Mouse (Mus musculus): ENCODE data around the gene Tmem102. TPM values are rescaled to one million over a fixed set of nuclear protein-coding genes. Genes with fewer than 3 reads are reported as not detected.

Gene Tmem102
- total and polyA plus RNA-seq, 3 experiments = 0.08 TPM; not detected in 2

DNA sequence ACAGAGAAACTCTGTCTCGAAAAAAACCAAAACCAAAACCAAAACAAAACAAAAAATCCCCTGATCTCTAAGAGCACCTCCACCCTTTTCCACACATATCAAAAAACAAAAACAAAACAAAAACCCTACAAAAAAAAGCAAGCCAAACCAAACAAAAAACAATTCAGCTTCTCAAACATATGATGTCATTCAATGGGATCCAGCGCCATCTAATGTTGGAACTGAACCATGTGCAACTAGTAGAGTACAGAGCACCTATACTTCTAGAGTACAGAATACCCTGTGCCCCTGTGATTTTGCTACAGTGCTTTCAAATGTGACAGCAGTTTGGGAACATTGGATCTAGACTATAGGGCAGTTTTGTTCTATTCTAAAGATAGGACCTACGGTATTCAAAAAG, 50.7 kb downstream of the Tmem102 start:
- peaks cover 79% of the 10 kb centered on the region for H3K79me2 ChIP-seq (replicated peaks; ENCODE audit: control insufficient read depth, extremely low read depth, insufficient read depth, poor library complexity, severe bottlenecking)
- H3K27me3 ChIP-seq (replicated peaks) = no peaks in the 10 kb centered on the region

DNA sequence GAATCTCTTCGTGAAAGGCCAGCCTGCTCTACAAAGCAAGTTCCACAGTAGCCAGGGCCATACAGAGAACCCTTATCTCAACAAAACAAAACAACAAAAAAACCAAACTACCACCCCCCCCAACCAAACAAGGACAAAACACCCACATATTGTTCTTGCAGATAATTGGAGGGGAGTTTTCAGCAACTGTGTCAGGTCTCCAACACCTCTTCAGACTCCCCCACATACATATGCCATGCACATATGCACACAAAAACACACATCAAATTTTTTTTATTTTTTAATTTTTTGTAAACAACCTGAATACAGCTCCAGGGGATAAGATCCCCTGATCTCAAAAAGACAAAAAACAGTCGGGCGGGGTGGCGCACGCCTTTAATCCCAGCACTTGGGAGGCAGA, 51.2 kb downstream of the Tmem102 start:
- Histone ChIP-seq H3K4me1 (ENCODE audit: control insufficient read depth in 1 of 2, insufficient read depth in 2 of 2) (peaks cover 5 to 51% of the 10 kb centered on the region in 2 experiments), H3K79me2 (replicated peaks; ENCODE audit: control insufficient read depth, extremely low read depth, insufficient read depth, poor library complexity, severe bottlenecking) (peaks cover 84% of the 10 kb centered on the region), H3K9me3 (replicated peaks; ENCODE audit: low read length) (no peaks in the 10 kb centered on the region), H3K4me3 (replicated peaks in 1 of 3; ENCODE audit: low read depth in 2 of 3, low read length in 2 of 3, poor library complexity in 1 of 3) (no peak overlapping the region), H3K27me3 (replicated peaks) (no peaks in the 10 kb centered on the region), H3K9ac (ENCODE audit: insufficient read depth, low read depth) (no peak overlapping the region), H3K27ac (ENCODE audit: insufficient read depth, low read depth) (no peak overlapping the region), H3K36me3 (replicated peaks in 1 of 2; ENCODE audit: control insufficient read depth in 1 of 2, insufficient read depth in 1 of 2, low read length in 1 of 2) (peaks cover under 1 to 37% of the 10 kb centered on the region in 2 experiments), H3K4me2 (ENCODE audit: insufficient read depth, low read depth, poor library complexity, severe bottlenecking) (peak overlapping the region; percentile 54; the same call in 1 of the 2 replicates)
- in situ Hi-C loops (cut with MboI; ENCODE audit: low pct_ligation_motif_present, low pct_unique_long_range_greater_than_20kb, low sequenced_read_pairs) = no loop called here
- TF ChIP-seq KAT2A (IDR thresholded peaks at IDR 0.05; ENCODE audit: insufficient replicate concordance, low read length) = no peak
- TF ChIP-seq JUND (conservative IDR thresholded peaks at IDR 0.05; ENCODE audit: low read depth, low read length) = no peak
- no peak for TF ChIP-seq ZKSCAN1 (IDR thresholded peaks at IDR 0.05; ENCODE audit: borderline replicate concordance, low read depth, low read length)
- no peak for TF ChIP-seq RCOR1 (conservative IDR thresholded peaks at IDR 0.05; ENCODE audit: low read depth, low read length)
- TF ChIP-seq CHD1 (IDR thresholded peaks at IDR 0.05; ENCODE audit: low read depth, low read length) = no peak
- TF ChIP-seq CTCF (conservative IDR thresholded peaks at IDR 0.05 in 1 of 2, IDR thresholded peaks at IDR 0.05 in 1 of 2; ENCODE audit: low read depth in 2 of 2, low read length in 2 of 2) = no peak
- no peak for TF ChIP-seq MAX (IDR thresholded peaks at IDR 0.05; ENCODE audit: low read length)
- no peak for TF ChIP-seq TBP (conservative IDR thresholded peaks at IDR 0.05; ENCODE audit: low read depth, low read length)
- DNase-seq (ENCODE audit: extremely low read depth) = no peak
- dilution Hi-C loops (cut with MboI; ENCODE audit: extremely low pct_ligation_motif_present, extremely low pct_unique_long_range_greater_than_20kb, low sequenced_read_pairs) = no loop called here

More for the DNA sequence above, 50.7 kb downstream of the Tmem102 start:
- dilution Hi-C loops (cut with MboI; ENCODE audit: extremely low pct_ligation_motif_present, extremely low pct_unique_long_range_greater_than_20kb, low sequenced_read_pairs) (no loop called here), in situ Hi-C loops (cut with MboI; ENCODE audit: low pct_ligation_motif_present, low pct_unique_long_range_greater_than_20kb, low sequenced_read_pairs) (loop anchor here (5.0 kb wide), 1 partner anchor 38 kb away; no protein-coding TSS in a partner anchor)
- peaks cover 5 to 54% of the 10 kb centered on the region in 2 experiments for H3K4me1 ChIP-seq (ENCODE audit: control insufficient read depth in 1 of 2, insufficient read depth in 2 of 2)
- H3K9ac ChIP-seq (ENCODE audit: insufficient read depth, low read depth) = peak overlapping the region; percentile 49; the same call in 1 of the 2 replicates
- no peak for TF ChIP-seq UBTF (IDR thresholded peaks at IDR 0.05; ENCODE audit: low read depth, low read length)
- TF ChIP-seq MYC (IDR thresholded peaks at IDR 0.05; ENCODE audit: low read depth, low read length) = peak; percentile 94
- peak; percentile 72 for TF ChIP-seq ZNF384 (IDR thresholded peaks at IDR 0.05; ENCODE audit: low read depth, low read length)
- peak; percentile 82 for TF ChIP-seq SIN3A (IDR thresholded peaks at IDR 0.05; ENCODE audit: low read length)
- peak; percentile 14 to 86; a peak in 2 of 4 replicates for TF ChIP-seq CTCF (conservative IDR thresholded peaks at IDR 0.05 in 1 of 2, IDR thresholded peaks at IDR 0.05 in 1 of 2; ENCODE audit: low read depth in 2 of 2, low read length in 2 of 2)
- no peak for TF ChIP-seq NELFE (IDR thresholded peaks at IDR 0.05; ENCODE audit: low read depth, low read length)
- no peak for TF ChIP-seq ZC3H11A (IDR thresholded peaks at IDR 0.05; ENCODE audit: low read depth, low read length)
- TF ChIP-seq SMC3 (IDR thresholded peaks at IDR 0.05; ENCODE audit: low read depth, low read length) = peak; percentile 57
- TF ChIP-seq JUND (conservative IDR thresholded peaks at IDR 0.05; ENCODE audit: low read depth, low read length) = peak; percentile 97
- TF ChIP-seq RAD21 (IDR thresholded peaks at IDR 0.05; ENCODE audit: low read depth, low read length) = peak; percentile 61
- peak; percentile 84 for TF ChIP-seq MAX (IDR thresholded peaks at IDR 0.05; ENCODE audit: low read length)
- TF ChIP-seq ETS1 (conservative IDR thresholded peaks at IDR 0.05; ENCODE audit: low read depth, low read length) = 0 out of 2 replicates have a peak, but pooled peaks have one; percentile 13
- TF ChIP-seq KAT2A (IDR thresholded peaks at IDR 0.05; ENCODE audit: insufficient replicate concordance, low read length) = no peak
- TF ChIP-seq JUN (IDR thresholded peaks at IDR 0.05; ENCODE audit: insufficient read depth, low read depth, low read length) = peak; percentile 94
- peak; percentile 75 for TF ChIP-seq MXI1 (IDR thresholded peaks at IDR 0.05; ENCODE audit: low read depth, low read length)
- TF ChIP-seq POLR2AphosphoS2 (IDR thresholded peaks at IDR 0.05; ENCODE audit: low read depth, low read length) = peak; percentile 8; the same call in 1 of the 2 replicates
- TF ChIP-seq IRF4 (IDR thresholded peaks at IDR 0.05; ENCODE audit: low read depth, low read length) = peak; percentile 36; the same call in 1 of the 2 replicates
- H3K4me2 ChIP-seq (ENCODE audit: insufficient read depth, low read depth, poor library complexity, severe bottlenecking) = peak overlapping the region; percentile 80; the same call in 1 of the 2 replicates
- no peaks in the 10 kb centered on the region for H3K9me3 ChIP-seq (replicated peaks; ENCODE audit: low read length)
- no peak overlapping the region for H3K27ac ChIP-seq (ENCODE audit: insufficient read depth, low read depth)
- peaks cover 0 to 33% of the 10 kb centered on the region in 2 experiments for H3K36me3 ChIP-seq (replicated peaks in 1 of 2; ENCODE audit: control insufficient read depth in 1 of 2, insufficient read depth in 1 of 2, low read length in 1 of 2)
- DNase-seq (ENCODE audit: extremely low read depth) = peak; percentile 69
- no peak overlapping the region for H3K4me3 ChIP-seq (replicated peaks in 1 of 3; ENCODE audit: low read depth in 2 of 3, low read length in 2 of 3, poor library complexity in 1 of 3)
